Mouse (Mus musculus): ENCODE measurements around the gene Thsd4. TPM values are rescaled to one million over a fixed set of nuclear protein-coding genes. Genes with fewer than 3 reads are reported as not detected.

Thsd4 gene
- polyA plus RNA-seq, 1 experiment: 1.3 TPM

GRCm38 (mm10) chr9:60384751-60385150, 137.1 kb downstream of the Thsd4 start:
- Histone ChIP-seq H3K79me3 (ENCODE audit: low read depth) (no peaks in the 10 kb centered on the region), H3ac (ENCODE audit: control insufficient read depth, insufficient read length, low read depth) (no peak overlapping the region), H3K36me3 (ENCODE audit: control insufficient read depth, insufficient read depth) (no peaks in the 10 kb centered on the region), H3K27me3 (ENCODE audit: control insufficient read depth, insufficient read depth, insufficient read length) (no peaks in the 10 kb centered on the region), H3K79me2 (ENCODE audit: control insufficient read depth, insufficient read depth) (no peaks in the 10 kb centered on the region), H3K4me3 (ENCODE audit: insufficient read depth, poor library complexity, severe bottlenecking) (no peak overlapping the region)
- TF ChIP-seq CTCF (IDR thresholded peaks at IDR 0.05; ENCODE audit: control insufficient read depth, insufficient read depth, insufficient read length): no peak
- no peak for TF ChIP-seq USF1 (IDR thresholded peaks at IDR 0.05; ENCODE audit: low read depth)
- TF ChIP-seq MAX (IDR thresholded peaks at IDR 0.05): no peak
- TF ChIP-seq MYOD1 (IDR thresholded peaks at IDR 0.05; ENCODE audit: control insufficient read depth, insufficient read length, low read depth): no peak
- no peak for TF ChIP-seq CEBPB (IDR thresholded peaks at IDR 0.05; ENCODE audit: low read depth)
- TF ChIP-seq FOSL1 (IDR thresholded peaks at IDR 0.05; ENCODE audit: insufficient read depth, low read length, poor library complexity, severe bottlenecking): no peak
- no peak for TF ChIP-seq MYOG (IDR thresholded peaks at IDR 0.05; ENCODE audit: control insufficient read depth, extremely low read depth, insufficient read length)

GRCm38 (mm10) chr9:60382941-60383340, 138.9 kb downstream of the Thsd4 start:
- Histone ChIP-seq H3K79me2 (ENCODE audit: control insufficient read depth, insufficient read depth) (no peaks in the 10 kb centered on the region), H3K27me3 (ENCODE audit: control insufficient read depth, insufficient read depth, insufficient read length) (no peaks in the 10 kb centered on the region), H3ac (ENCODE audit: control insufficient read depth, insufficient read length, low read depth) (no peak overlapping the region), H3K79me3 (ENCODE audit: low read depth) (no peaks in the 10 kb centered on the region), H3K36me3 (ENCODE audit: control insufficient read depth, insufficient read depth) (no peaks in the 10 kb centered on the region), H3K4me3 (ENCODE audit: insufficient read depth, poor library complexity, severe bottlenecking) (no peak overlapping the region)
- no peak for TF ChIP-seq CEBPB (IDR thresholded peaks at IDR 0.05; ENCODE audit: low read depth)
- TF ChIP-seq MYOG (IDR thresholded peaks at IDR 0.05; ENCODE audit: control insufficient read depth, extremely low read depth, insufficient read length): no peak
- TF ChIP-seq MYOD1 (IDR thresholded peaks at IDR 0.05; ENCODE audit: control insufficient read depth, insufficient read length, low read depth): no peak
- no peak for TF ChIP-seq CTCF (IDR thresholded peaks at IDR 0.05; ENCODE audit: control insufficient read depth, insufficient read depth, insufficient read length)
- TF ChIP-seq USF1 (IDR thresholded peaks at IDR 0.05; ENCODE audit: low read depth): no peak
- TF ChIP-seq FOSL1 (IDR thresholded peaks at IDR 0.05; ENCODE audit: insufficient read depth, low read length, poor library complexity, severe bottlenecking): no peak
- TF ChIP-seq MAX (IDR thresholded peaks at IDR 0.05): no peak

- Histone ChIP-seq H3K36me3 (ENCODE audit: control insufficient read depth, insufficient read depth) (no peaks in the 10 kb centered on the region), H3ac (ENCODE audit: control insufficient read depth, insufficient read length, low read depth) (no peak overlapping the region), H3K79me3 (ENCODE audit: low read depth) (no peaks in the 10 kb centered on the region), H3K27me3 (ENCODE audit: control insufficient read depth, insufficient read depth, insufficient read length) (no peaks in the 10 kb centered on the region), H3K79me2 (ENCODE audit: control insufficient read depth, insufficient read depth) (no peaks in the 10 kb centered on the region), H3K4me3 (ENCODE audit: insufficient read depth, poor library complexity, severe bottlenecking) (no peak overlapping the region)
- TF ChIP-seq CTCF (IDR thresholded peaks at IDR 0.05; ENCODE audit: control insufficient read depth, insufficient read depth, insufficient read length) (no peak), MYOG (IDR thresholded peaks at IDR 0.05; ENCODE audit: control insufficient read depth, extremely low read depth, insufficient read length) (no peak), MYOD1 (IDR thresholded peaks at IDR 0.05; ENCODE audit: control insufficient read depth, insufficient read length, low read depth) (no peak), CEBPB (IDR thresholded peaks at IDR 0.05; ENCODE audit: low read depth) (no peak), USF1 (IDR thresholded peaks at IDR 0.05; ENCODE audit: low read depth) (no peak), FOSL1 (IDR thresholded peaks at IDR 0.05; ENCODE audit: insufficient read depth, low read length, poor library complexity, severe bottlenecking) (no peak), MAX (IDR thresholded peaks at IDR 0.05) (no peak)
Measured at GRCm38 (mm10) chr9:60382526-60382925, 139.3 kb downstream of the Thsd4 start.

- H3K4me3 ChIP-seq (ENCODE audit: insufficient read depth, poor library complexity, severe bottlenecking): no peak overlapping the region
- no peaks in the 10 kb centered on the region for H3K79me3 ChIP-seq (ENCODE audit: low read depth)
- H3K36me3 ChIP-seq (ENCODE audit: control insufficient read depth, insufficient read depth): no peaks in the 10 kb centered on the region
- no peaks in the 10 kb centered on the region for H3K79me2 ChIP-seq (ENCODE audit: control insufficient read depth, insufficient read depth)
- no peak overlapping the region for H3ac ChIP-seq (ENCODE audit: control insufficient read depth, insufficient read length, low read depth)
- TF ChIP-seq CTCF (IDR thresholded peaks at IDR 0.05; ENCODE audit: control insufficient read depth, insufficient read depth, insufficient read length) (no peak), MYOG (IDR thresholded peaks at IDR 0.05; ENCODE audit: control insufficient read depth, extremely low read depth, insufficient read length) (no peak), MYOD1 (IDR thresholded peaks at IDR 0.05; ENCODE audit: control insufficient read depth, insufficient read length, low read depth) (no peak), USF1 (IDR thresholded peaks at IDR 0.05; ENCODE audit: low read depth) (no peak), MAX (IDR thresholded peaks at IDR 0.05) (no peak), FOSL1 (IDR thresholded peaks at IDR 0.05; ENCODE audit: insufficient read depth, low read length, poor library complexity, severe bottlenecking) (no peak), CEBPB (IDR thresholded peaks at IDR 0.05; ENCODE audit: low read depth) (no peak)
- H3K27me3 ChIP-seq (ENCODE audit: control insufficient read depth, insufficient read depth, insufficient read length): no peaks in the 10 kb centered on the region
Measured at GRCm38 (mm10) chr9:60381010-60381409, 140.8 kb downstream of the Thsd4 start.

- Histone ChIP-seq H3K27me3 (ENCODE audit: control insufficient read depth, insufficient read depth, insufficient read length) (no peaks in the 10 kb centered on the region), H3K79me2 (ENCODE audit: control insufficient read depth, insufficient read depth) (no peaks in the 10 kb centered on the region), H3K4me3 (ENCODE audit: insufficient read depth, poor library complexity, severe bottlenecking) (no peak overlapping the region), H3ac (ENCODE audit: control insufficient read depth, insufficient read length, low read depth) (no peak overlapping the region), H3K36me3 (ENCODE audit: control insufficient read depth, insufficient read depth) (no peaks in the 10 kb centered on the region), H3K79me3 (ENCODE audit: low read depth) (no peaks in the 10 kb centered on the region)
- TF ChIP-seq MYOG (IDR thresholded peaks at IDR 0.05; ENCODE audit: control insufficient read depth, extremely low read depth, insufficient read length): no peak
- TF ChIP-seq CTCF (IDR thresholded peaks at IDR 0.05; ENCODE audit: control insufficient read depth, insufficient read depth, insufficient read length): no peak
- TF ChIP-seq CEBPB (IDR thresholded peaks at IDR 0.05; ENCODE audit: low read depth): no peak
- TF ChIP-seq MYOD1 (IDR thresholded peaks at IDR 0.05; ENCODE audit: control insufficient read depth, insufficient read length, low read depth): no peak
- no peak for TF ChIP-seq USF1 (IDR thresholded peaks at IDR 0.05; ENCODE audit: low read depth)
- TF ChIP-seq MAX (IDR thresholded peaks at IDR 0.05): no peak
- TF ChIP-seq FOSL1 (IDR thresholded peaks at IDR 0.05; ENCODE audit: insufficient read depth, low read length, poor library complexity, severe bottlenecking): no peak
Measured at GRCm38 (mm10) chr9:60380550-60380949, 141.3 kb downstream of the Thsd4 start.

GRCm38 (mm10) chr9:60378235-60378634, 143.6 kb downstream of the Thsd4 start:
- Histone ChIP-seq H3K36me3 (ENCODE audit: control insufficient read depth, insufficient read depth) (no peaks in the 10 kb centered on the region), H3K27me3 (ENCODE audit: control insufficient read depth, insufficient read depth, insufficient read length) (no peaks in the 10 kb centered on the region), H3K4me3 (ENCODE audit: insufficient read depth, poor library complexity, severe bottlenecking) (no peak overlapping the region), H3ac (ENCODE audit: control insufficient read depth, insufficient read length, low read depth) (no peak overlapping the region), H3K79me3 (ENCODE audit: low read depth) (no peaks in the 10 kb centered on the region), H3K79me2 (ENCODE audit: control insufficient read depth, insufficient read depth) (no peaks in the 10 kb centered on the region)
- TF ChIP-seq MAX (IDR thresholded peaks at IDR 0.05) (no peak), MYOD1 (IDR thresholded peaks at IDR 0.05; ENCODE audit: control insufficient read depth, insufficient read length, low read depth) (no peak), CEBPB (IDR thresholded peaks at IDR 0.05; ENCODE audit: low read depth) (no peak), USF1 (IDR thresholded peaks at IDR 0.05; ENCODE audit: low read depth) (no peak), CTCF (IDR thresholded peaks at IDR 0.05; ENCODE audit: control insufficient read depth, insufficient read depth, insufficient read length) (no peak), FOSL1 (IDR thresholded peaks at IDR 0.05; ENCODE audit: insufficient read depth, low read length, poor library complexity, severe bottlenecking) (no peak), MYOG (IDR thresholded peaks at IDR 0.05; ENCODE audit: control insufficient read depth, extremely low read depth, insufficient read length) (no peak)
